Mouse (Mus musculus) stomach, postnatal 0 days (tissue): ENCODE results near the gene Drosha.

ENCODE experiments used
- CTCF ChIP-seq: IDR thresholded peaks from 2 replicates; pipeline ENCODE4 v1.5.1; 2016; ENCODE audit warnings: antibody characterized with exemption, low read depth, mild to moderate bottlenecking, moderate library complexity
- EP300 ChIP-seq: optimal IDR thresholded peaks from 2 replicates; pipeline ENCODE3; 2016; ENCODE audit warnings: antibody characterized with exemption

- TF ChIP-seq EP300 (no peak), CTCF (no peak)
Measured at GRCm38 (mm10) chr15:12879937-12880336, 55.3 kb downstream of the Drosha start.
